8 mouse cellular contexts compared by ENCODE assay signal in the genomic region with DNA sequence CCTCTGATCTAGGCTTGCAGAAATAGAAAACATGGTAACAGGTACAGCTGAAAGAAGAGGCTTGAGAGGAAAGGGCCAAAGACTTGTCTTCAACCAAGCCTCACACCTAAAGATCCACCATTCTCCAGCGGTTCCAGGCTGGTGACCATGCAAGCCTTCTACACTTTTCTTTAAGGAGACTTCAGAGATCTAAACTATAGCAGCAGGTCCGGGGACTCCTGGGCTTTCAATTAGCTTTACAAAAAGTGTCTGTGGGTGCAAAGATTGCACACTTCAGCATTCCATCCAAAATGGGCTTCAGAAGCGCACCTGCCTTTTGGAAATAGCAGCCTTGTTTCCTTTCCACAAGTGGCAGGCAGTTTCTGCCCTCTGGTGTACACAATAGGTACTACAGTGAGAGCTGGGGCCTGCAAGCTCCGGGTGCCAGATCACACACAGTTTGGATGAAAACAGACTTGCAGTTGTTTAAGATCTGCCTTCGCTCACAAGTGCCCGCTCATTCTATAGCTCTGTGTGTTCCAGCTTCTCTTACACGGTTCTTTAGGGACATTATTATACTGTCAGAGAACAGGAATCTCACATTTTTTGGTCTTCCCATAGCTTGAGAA. TPM values are rescaled to one million over a fixed set of nuclear protein-coding genes. Genes with fewer than 3 reads are reported as not detected.
DNase-seq lines count a peak whose midpoint lies in the region; ATAC-seq and TF ChIP-seq lines count a peak whose summit lies in the region.
"Had no signal": no experiment of that assay in that cellular context is flagged by ENCODE, and none has a peak within 500 bp of the region (broad histone marks: within the 10 kb centered on the region; RNA-seq: fewer than 3 reads in every experiment).

No protein-coding gene starts in this region.

- no peak; the same call in 1 of the 2 replicates for TF ChIP-seq CTCF in gastrocnemius, adult 2 months (IDR thresholded peaks at IDR 0.05)

- 50% methylated on average over 7 of the region's 7 CpGs for WGBS in hindbrain, embryonic 16.5 days

- peak; percentile 79 for ATAC-seq in activated CD4-positive, CD25-positive, alpha-beta regulatory T cell, adult 4 months
- peak; percentile 52 for ATAC-seq in hindbrain, embryonic 16.5 days

- no peaks in the 10 kb centered on the region for H3K9me3 ChIP-seq in hindbrain, embryonic 16.5 days (ENCODE audit: control insufficient read depth, low read length)

- H3K4me2 ChIP-seq in hindbrain, embryonic 16.5 days (ENCODE audit: low read length) = no peak overlapping the region

- H3K27me3 ChIP-seq in hindbrain, embryonic 16.5 days (replicated peaks; ENCODE audit: control insufficient read depth, insufficient read depth, low read length) = no peaks in the 10 kb centered on the region

- peak overlapping the region; percentile 72 for H3K4me3 ChIP-seq in gastrocnemius, adult 2 months
- H3K4me3 ChIP-seq in hindbrain, embryonic 16.5 days (ENCODE audit: low read length) = no peak overlapping the region

- intact Hi-C loops in gastrocnemius, adult 2 months (cut with DNase I) = loop anchor here (2.0 kb wide), 1 partner anchor 15 kb away; no protein-coding TSS in a partner anchor

- peaks cover 14% of the 10 kb centered on the region for H3K36me3 ChIP-seq in hindbrain, embryonic 16.5 days (ENCODE audit: control insufficient read depth, insufficient read depth, low read length)

- peak overlapping the region; percentile 83 for H3K27ac ChIP-seq in gastrocnemius, adult 2 months
- H3K27ac ChIP-seq in hindbrain, embryonic 16.5 days (ENCODE audit: low read depth, low read length) = no peak overlapping the region
- H3K27ac ChIP-seq: macrophage had no signal

- peak; percentile 78 to 85 for DNase-seq in cerebellum, postnatal 10 days
- peak; percentile 72 for DNase-seq in gastrocnemius, adult 2 months
- DNase-seq in left cerebral cortex, adult 11 months (ENCODE audit: low spot score) = peak; percentile 68
- DNase-seq in mesoderm, embryonic 11.5 days (ENCODE audit: low read depth, low spot score) = peak; percentile 65
- peak; percentile 69 for DNase-seq in skeletal muscle tissue, adult 2 months (ENCODE audit: low read depth, low spot score)

- H3K4me1 ChIP-seq in hindbrain, embryonic 16.5 days (ENCODE audit: control insufficient read depth, insufficient read depth, low read depth, low read length) = no peaks in the 10 kb centered on the region

- no peak overlapping the region for H3K9ac ChIP-seq in hindbrain, embryonic 16.5 days (ENCODE audit: low read depth, low read length)

RNA-seq across cellular contexts. Expression of a gene that starts 0.6 kb away (rescaled TPM):
- polyA plus RNA-seq in activated CD4-positive, CD25-positive, alpha-beta regulatory T cell, adult 4 months (2017; shearing (Covaris generic)) = under 1 TPM in 1 of 2 experiments, not detected in 1; 0.63 TPM
- 10 to 100 TPM; 55.8 to 58.6 TPM for total RNA-seq in gastrocnemius, adult 2 months (2021)
- 0.16 TPM in 1 of 2 replicates, not detected in the other for polyA plus RNA-seq in hindbrain, embryonic 16.5 days (2015; fragmentation: Nextera tagmentation; extraction: Ambion mirVana)
- polyA plus RNA-seq: macrophage had no signal

RNA-seq across cellular contexts. Expression of a gene that starts 48.4 kb away (rescaled TPM):
- 10 to 100 TPM; 51.8 to 63.0 TPM for polyA plus RNA-seq in activated CD4-positive, CD25-positive, alpha-beta regulatory T cell, adult 4 months (2017; shearing (Covaris generic))
- 100 to 1,000 TPM; 106 to 137 TPM for total RNA-seq in gastrocnemius, adult 2 months (2021)
- 152 and 156 TPM in 2 replicates for polyA plus RNA-seq in hindbrain, embryonic 16.5 days (2015; fragmentation: Nextera tagmentation; extraction: Ambion mirVana)
